Mouse (Mus musculus) embryonic fibroblast, embryonic 13.5 days (primary cell): ENCODE data around the gene Pdpr.

Source experiments
- CTCF ChIP-seq: IDR thresholded peaks from 2 replicates; pipeline ENCODE4 v1.5.1; 2011; ENCODE audit warnings: mild to moderate bottlenecking, control low read depth, low read length, moderate library complexity, borderline replicate concordance; ENCODE audit not compliant: insufficient read depth
- POLR2A ChIP-seq: IDR thresholded peaks from 2 replicates; pipeline ENCODE4 v1.6.1; 2011; ENCODE audit warnings: low read depth, mild to moderate bottlenecking, control low read depth, low read length, moderate library complexity

GRCm38 (mm10) chr8:111081580-111082258, 12.7 kb upstream of the Pdpr start:
- TF ChIP-seq CTCF (no peak), POLR2A (no peak)
